Mouse (Mus musculus): ENCODE results near the gene Hydin.

DNA sequence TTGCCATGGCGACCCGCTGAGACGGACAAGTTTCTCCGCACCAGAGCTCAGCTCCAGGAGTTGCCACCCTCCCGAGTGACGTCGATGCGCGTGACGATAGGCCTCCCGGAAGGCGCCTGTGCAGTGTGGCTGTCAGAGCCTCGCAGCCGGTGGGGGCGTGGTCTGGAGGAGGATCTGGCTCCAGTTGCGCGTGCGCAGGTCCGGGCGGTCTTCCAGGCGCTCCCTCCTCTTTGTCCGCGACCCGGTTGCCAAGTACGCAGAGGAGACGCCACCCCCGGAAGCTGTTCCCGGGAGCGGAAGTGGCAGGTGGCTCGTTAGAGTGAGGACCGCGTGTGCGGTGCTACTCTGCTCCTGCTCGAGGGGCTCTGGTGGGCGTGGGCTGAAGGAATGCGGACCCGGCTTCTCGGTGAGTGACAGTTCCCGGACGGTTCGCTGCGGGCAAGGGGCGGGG, 49.1 kb upstream of the Hydin start:
- no peak for TF ChIP-seq POLR2A (IDR thresholded peaks at IDR 0.05; ENCODE audit: low read depth, low read length)
- no peak for TF ChIP-seq CTCF (conservative IDR thresholded peaks at IDR 0.05; ENCODE audit: insufficient read depth, insufficient read length, low read depth, low read length)
